Mouse (Mus musculus): ENCODE measurements around the gene Hadh.

Hadh gene

GRCm38 (mm10) chr3:131271559-131272373 lies at the start of gene Hadh:
Gene Hadh, minus strand, starts transcription at chr3:131272101.
- peak; percentile 84 to 88 for DNase-seq

DNA sequence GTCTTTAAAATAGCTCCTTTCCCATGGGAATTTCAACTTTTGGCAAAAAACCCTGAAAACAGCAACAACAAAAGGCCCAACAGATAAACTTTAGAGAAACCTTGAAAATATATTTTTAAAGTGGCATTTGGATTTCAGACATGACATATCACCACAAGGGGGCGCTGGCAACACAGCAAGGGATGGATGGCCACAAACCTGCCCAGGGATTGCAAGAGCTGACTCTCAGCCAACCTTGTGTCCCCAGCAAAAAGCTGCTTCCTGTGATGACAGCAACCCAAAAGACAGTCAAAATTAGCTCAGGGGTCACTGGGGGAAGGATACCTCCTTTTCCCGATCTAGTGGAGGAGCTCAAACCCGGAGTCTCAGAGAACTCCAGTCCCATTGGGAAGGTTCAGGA lies 48.3 kb upstream of the Hadh start:
- DNase-seq: peak; percentile 64 to 77

- DNase-seq: no peak
Measured at GRCm38 (mm10) chr3:131318211-131318610, 46.3 kb upstream of the Hadh start.

GRCm38 (mm10) chr3:131317126-131317525 lies 45.2 kb upstream of the Hadh start:
- DNase-seq: no peak

- no peak for DNase-seq
Measured at GRCm38 (mm10) chr3:131315957-131316510, 44.1 kb upstream of the Hadh start.

GRCm38 (mm10) chr3:131312340-131312739 lies 40.4 kb upstream of the Hadh start:
- no peak for DNase-seq

DNA sequence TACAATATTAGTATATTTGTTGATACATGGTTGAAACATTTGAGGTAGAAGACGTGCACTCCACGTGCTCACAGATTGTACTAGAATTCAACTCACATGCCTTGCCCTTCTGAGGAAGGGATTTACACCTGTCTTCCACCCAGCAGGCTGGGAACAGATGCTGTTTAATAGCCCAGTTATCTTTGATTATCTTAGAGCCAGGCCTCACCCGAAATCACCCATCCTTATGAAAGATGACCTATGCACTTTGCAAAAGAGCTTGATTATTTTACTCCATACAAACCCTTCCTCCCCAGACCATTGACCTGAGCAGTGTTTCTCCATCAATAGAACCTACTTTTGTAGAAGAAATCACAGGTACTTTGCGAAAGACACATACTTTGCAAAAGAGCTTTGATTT lies 38.7 kb upstream of the Hadh start:
- DNase-seq: no peak

- DNase-seq: no peak
Measured at GRCm38 (mm10) chr3:131307811-131308210, 35.9 kb upstream of the Hadh start.

DNA sequence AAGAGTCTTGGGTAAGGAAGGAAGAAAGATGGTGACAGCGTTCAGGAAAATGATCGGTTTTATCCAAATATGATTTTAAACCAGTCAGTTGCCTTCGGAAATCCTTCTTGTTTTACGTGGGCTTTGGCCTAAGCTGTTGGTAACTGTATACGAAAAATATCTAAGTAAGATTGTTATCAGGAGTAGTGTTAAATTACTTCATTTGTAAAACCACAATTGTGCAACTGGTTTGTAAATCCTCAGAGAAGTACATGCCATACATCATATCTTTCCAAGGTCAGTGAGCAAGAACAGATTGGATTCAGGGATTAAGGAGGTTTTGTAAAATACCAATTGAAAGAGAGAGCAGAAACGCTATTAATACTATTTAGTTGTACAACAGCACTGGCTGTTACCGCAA lies 34.4 kb upstream of the Hadh start:
- DNase-seq: no peak

- no peak for DNase-seq
Measured at GRCm38 (mm10) chr3:131303320-131303714, 31.4 kb upstream of the Hadh start.

- DNase-seq: peak; percentile 91
Measured at GRCm38 (mm10) chr3:131302452-131303319, 30.8 kb upstream of the Hadh start, which contains the start of gene Cyp2u1. Gene Cyp2u1, minus strand, starts transcription at chr3:131303227.

- no peak for DNase-seq
Measured at GRCm38 (mm10) chr3:131299908-131300307, 28.0 kb upstream of the Hadh start.

DNA sequence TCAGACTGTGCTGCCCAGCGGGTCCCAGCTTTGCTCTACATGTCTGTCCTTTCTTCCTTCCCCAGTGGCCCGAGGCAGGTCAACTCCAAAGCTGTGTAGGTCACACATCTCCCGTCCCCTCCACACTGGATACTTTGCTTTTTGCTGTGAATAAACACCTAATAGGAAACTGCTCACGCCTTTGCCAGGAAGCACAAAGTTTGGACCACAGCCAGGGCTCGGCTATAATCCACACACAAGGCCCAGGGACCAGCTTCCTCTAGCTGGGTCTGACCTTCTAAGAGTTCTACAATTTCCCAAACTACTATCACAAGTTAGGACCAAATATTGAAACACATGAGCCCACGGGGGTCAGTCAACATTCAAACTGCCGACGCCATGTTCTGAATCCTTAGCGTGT lies 27.2 kb upstream of the Hadh start:
- DNase-seq: no peak

GRCm38 (mm10) chr3:131296893-131297292 lies 25.0 kb upstream of the Hadh start:
- DNase-seq: no peak

DNA sequence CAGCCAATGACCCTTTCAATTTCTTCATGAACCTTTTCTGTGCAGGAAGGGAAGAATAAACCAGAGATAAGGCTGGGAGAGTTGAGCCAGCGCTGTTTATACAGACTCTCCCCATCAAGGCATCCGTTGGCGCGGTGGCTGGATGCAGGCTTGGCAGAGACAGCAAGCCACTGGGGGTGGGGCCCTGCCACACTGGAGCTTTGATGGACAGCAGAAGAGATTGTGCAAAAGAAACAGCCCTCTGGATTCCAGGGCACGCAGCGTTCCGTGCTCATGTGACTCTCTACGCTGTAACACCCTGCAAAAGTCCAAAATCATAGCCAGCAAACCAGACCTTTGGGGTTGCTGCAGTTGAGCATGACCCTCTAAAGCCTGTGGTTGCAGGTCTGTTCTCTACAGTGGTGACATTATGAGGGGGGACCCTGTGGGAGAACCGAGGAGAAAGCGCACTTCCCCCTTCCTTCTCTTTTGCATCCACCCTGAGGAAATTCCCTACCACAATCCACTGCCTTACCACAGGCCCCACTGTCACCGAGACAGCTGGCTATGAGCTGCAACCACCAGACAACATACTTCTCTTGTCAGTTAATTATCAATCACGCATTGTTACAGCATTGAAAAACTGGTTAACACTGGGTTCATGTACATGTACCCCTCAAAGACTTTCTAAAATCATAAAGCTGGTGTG lies 23.8 kb upstream of the Hadh start:
- DNase-seq: peak; percentile 40 to 43

GRCm38 (mm10) chr3:131294503-131294902 lies 22.6 kb upstream of the Hadh start:
- no peak for DNase-seq

DNA sequence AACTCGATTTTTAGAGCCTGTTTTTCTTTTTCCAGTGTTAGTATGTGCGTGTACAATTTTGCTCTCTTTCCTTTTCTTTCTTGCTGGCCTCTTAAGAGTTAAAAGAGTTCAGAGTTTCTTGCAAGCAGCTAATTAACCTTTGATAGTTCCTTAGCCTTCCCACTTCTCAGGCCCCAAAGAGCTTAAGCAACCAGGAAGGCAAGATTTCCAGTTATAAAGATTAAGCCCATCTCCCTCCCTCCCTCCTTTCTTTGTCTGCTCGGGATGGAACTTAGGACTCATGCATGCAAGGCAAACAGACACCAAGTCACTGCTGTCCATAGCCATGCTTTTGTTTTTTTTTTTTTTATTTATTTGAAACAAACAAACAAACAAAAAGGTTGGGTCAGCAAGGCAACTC lies 21.1 kb upstream of the Hadh start:
- DNase-seq: no peak

GRCm38 (mm10) chr3:131292349-131292748 lies 20.4 kb upstream of the Hadh start:
- no peak for DNase-seq

GRCm38 (mm10) chr3:131291890-131292289 lies 20.0 kb upstream of the Hadh start:
- no peak for DNase-seq

- peak in 1 of 2 experiments; percentile 36 for DNase-seq
Measured at GRCm38 (mm10) chr3:131274151-131274550, 2.2 kb upstream of the Hadh start.

- no peak for DNase-seq
Measured at GRCm38 (mm10) chr3:131272374-131273100, 636 bp upstream of the Hadh start.

DNA sequence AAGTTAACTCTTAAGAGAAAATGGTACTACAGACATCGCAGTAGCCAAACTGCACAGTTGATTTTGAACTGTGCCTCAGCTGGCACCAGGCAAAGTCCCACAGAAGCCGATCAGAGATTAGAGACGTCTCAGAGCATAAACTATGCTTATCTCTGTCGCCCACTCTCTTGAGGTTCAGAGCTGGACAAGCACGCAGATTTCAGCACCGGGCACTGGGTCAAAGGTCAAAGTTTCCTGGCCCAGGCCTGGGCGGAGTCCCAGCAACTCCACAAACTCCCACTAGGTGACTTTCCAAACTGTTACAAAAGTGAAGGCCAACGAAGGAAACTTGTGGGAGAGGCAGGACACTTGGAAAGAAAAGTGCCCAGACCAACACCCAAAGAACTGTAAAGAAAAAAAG lies 744 bp downstream of the Hadh start:
- peak; percentile 67 to 78 for DNase-seq

All from lung, adult 18-20 months (tissue).